Mouse (Mus musculus) olfactory bulb, adult 2 months (tissue): Measurements from ENCODE around the gene Celf2.

ENCODE experiments used
- CTCF ChIP-seq: fragments of 200-500 bp; IDR thresholded peaks from 2 replicates; pipeline ENCODE4 v1.5.1; 2012; ENCODE audit warnings: low read depth, mild to moderate bottlenecking, low read length, moderate library complexity; ENCODE audit not compliant: insufficient read depth
- POLR2A ChIP-seq: fragments of 200-500 bp; IDR thresholded peaks from 2 replicates; pipeline ENCODE4 v1.6.1; 2012; ENCODE audit warnings: mild to moderate bottlenecking, low read depth, low read length, moderate library complexity; ENCODE audit not compliant: insufficient read depth

DNA sequence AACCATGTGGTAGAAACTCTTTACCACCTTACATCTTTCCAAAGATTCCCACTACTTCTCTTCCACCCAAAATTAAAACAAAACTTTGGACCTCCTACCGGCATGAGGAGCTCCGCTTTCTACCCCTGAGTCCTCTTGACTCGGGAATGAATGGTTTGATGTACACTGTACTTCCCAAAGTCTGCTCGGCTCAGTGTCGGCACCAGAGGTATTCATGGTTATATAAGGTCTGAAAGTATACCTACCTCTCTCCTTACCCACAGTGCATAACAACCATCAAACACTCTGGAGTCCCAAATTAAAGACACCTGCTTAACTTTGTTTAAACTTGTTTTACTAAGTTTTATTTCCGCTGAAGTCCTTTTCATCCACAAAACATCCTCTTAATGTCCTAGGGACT lies 679.3 kb downstream of the Celf2 start:
- no peak for TF ChIP-seq CTCF
- TF ChIP-seq POLR2A, result no peak
